Mouse (Mus musculus) ovary, postnatal 10 days (tissue): ENCODE results near the gene Zrsr1.
A peak's percentile ranks its signal among the peaks of the same experiment; 100 is the strongest.

Source experiments
- DNase-seq: peaks from one replicate; pipeline ENCODE4 v3.0.0; 2022; ENCODE audit warnings: low spot score

Zrsr1 gene

GRCm38 (mm10) chr11:22972746-22973526 is 1.1 kb downstream of the Zrsr1 start:
- DNase-seq = peak; percentile 59

GRCm38 (mm10) chr11:22973599-22973998 is 1.8 kb downstream of the Zrsr1 start:
- no peak for DNase-seq

GRCm38 (mm10) chr11:22978215-22978614 is 6.4 kb downstream of the Zrsr1 start:
- no peak for DNase-seq

GRCm38 (mm10) chr11:22978711-22979110 is 6.9 kb downstream of the Zrsr1 start:
- DNase-seq = no peak

GRCm38 (mm10) chr11:22979221-22979620 is 7.4 kb downstream of the Zrsr1 start:
- DNase-seq = no peak

GRCm38 (mm10) chr11:22981041-22981440 is 9.2 kb downstream of the Zrsr1 start:
- DNase-seq = no peak

GRCm38 (mm10) chr11:22981543-22981950 is 9.7 kb downstream of the Zrsr1 start:
- no peak for DNase-seq

GRCm38 (mm10) chr11:22981984-22982757 is 10.4 kb downstream of the Zrsr1 start, which contains the start of the genes Gm28048 and Commd1:
Gene Gm28048 (minus strand): TSS chr11:22982090.
Gene Commd1 (minus strand): TSS chr11:22982382.
- peak; percentile 99 for DNase-seq

GRCm38 (mm10) chr11:22982846-22983245 is 11.0 kb downstream of the Zrsr1 start:
- DNase-seq = no peak

- no peak for DNase-seq
These were observed 13.7 kb downstream of the Zrsr1 start for GRCm38 (mm10) chr11:22985510-22985909.

- no peak for DNase-seq
These were observed 15.6 kb downstream of the Zrsr1 start for GRCm38 (mm10) chr11:22987357-22987756.

- DNase-seq = no peak
These were observed 18.0 kb downstream of the Zrsr1 start for GRCm38 (mm10) chr11:22989786-22990185.

GRCm38 (mm10) chr11:22990393-22991126 is 18.8 kb downstream of the Zrsr1 start, which contains the start of gene Cct4:
Gene Cct4 (plus strand): TSS chr11:22990519.
- peak; percentile 90 for DNase-seq

GRCm38 (mm10) chr11:22991218-22991835 is 19.5 kb downstream of the Zrsr1 start:
- DNase-seq = no peak

- no peak for DNase-seq
These were observed 22.5 kb downstream of the Zrsr1 start for GRCm38 (mm10) chr11:22994271-22994670.

- no peak for DNase-seq
These were observed 23.7 kb downstream of the Zrsr1 start for GRCm38 (mm10) chr11:22995461-22995860.

GRCm38 (mm10) chr11:22998308-22998707 is 26.5 kb downstream of the Zrsr1 start:
- no peak for DNase-seq

GRCm38 (mm10) chr11:23005276-23005675 is 33.5 kb downstream of the Zrsr1 start:
- DNase-seq = no peak

GRCm38 (mm10) chr11:23007166-23007480 is 35.3 kb downstream of the Zrsr1 start:
- no peak for DNase-seq

- DNase-seq = peak; percentile 38
These were observed 35.8 kb downstream of the Zrsr1 start, which contains the start of gene Fam161a for GRCm38 (mm10) chr11:23007481-23008180. Gene Fam161a (plus strand): TSS chr11:23007531.

GRCm38 (mm10) chr11:23008181-23008823 is 36.5 kb downstream of the Zrsr1 start:
- peak; percentile 57 for DNase-seq
